Mouse (Mus musculus): Measurements from ENCODE around the gene Gpr146.

Gene Gpr146

DNA sequence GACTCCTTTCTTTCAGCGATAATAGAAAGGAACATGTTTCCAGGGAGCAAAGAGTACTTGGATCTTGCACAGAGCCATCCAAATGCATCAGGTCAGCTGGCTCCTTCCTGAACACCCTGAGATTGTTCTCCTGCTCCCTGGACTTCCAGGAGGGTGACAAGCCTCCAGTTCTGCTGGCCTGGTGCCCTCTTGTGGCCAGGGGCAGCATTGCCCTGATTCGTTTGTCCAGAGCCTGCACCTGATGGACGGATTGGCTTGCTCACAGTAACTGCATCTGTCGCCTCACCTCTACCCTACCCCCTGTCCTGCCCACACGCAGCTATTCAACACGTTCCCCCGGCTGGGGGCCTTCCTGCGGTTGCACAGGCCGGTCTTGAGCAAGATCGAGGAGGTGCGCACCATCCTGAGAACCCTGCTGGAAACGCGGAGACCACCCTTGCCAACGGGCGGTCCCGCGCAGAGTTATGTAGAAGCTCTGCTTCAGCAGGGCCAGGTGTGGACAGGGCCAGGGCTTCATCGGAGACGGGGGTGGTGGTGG, 22.2 kb upstream of the Gpr146 start:
- DNase-seq (ENCODE audit: extremely low read depth, low read depth, low spot score): no peak

DNA sequence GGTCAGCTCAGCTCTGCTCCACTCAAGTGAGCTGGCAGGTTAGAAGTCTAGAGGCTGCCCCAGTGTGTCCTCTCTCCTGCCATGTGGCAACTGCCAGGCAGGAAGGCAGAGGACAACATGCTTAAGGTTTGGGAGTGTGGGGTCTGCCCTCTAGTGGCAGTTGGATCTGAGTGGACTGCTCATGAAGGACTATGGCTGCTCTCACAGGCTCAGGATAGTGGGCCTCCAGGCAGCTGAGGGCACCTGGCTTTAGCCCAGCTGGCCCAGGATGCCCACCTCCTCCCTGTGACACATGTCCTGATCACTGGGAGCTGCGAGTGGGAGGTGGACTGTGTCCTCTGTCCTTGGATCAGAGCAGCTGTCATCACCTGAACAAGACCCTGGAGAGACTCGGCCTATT, 18.8 kb upstream of the Gpr146 start:
- DNase-seq (ENCODE audit: extremely low read depth, low read depth, low spot score): no peak

DNA sequence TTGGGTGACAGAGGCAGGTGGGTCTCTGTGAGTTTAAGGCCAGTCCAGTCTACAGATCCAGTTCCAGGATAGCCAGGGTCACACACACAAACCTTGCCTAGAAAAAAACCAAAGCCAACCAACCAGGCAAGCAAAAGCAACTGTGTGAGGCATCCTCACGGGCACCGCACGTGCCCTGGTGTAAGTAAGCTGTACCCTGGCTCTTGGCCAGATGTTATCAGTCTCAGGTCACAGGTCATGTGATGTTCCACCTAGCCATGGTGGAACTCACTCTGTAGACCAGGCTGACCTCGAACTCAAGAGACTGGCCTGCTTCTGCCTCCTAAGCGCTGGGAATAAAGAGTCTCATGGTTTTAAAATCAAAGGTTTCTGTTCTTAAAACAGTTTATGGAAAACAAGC, 18.3 kb upstream of the Gpr146 start:
- DNase-seq (ENCODE audit: extremely low read depth, low read depth, low spot score): no peak

DNA sequence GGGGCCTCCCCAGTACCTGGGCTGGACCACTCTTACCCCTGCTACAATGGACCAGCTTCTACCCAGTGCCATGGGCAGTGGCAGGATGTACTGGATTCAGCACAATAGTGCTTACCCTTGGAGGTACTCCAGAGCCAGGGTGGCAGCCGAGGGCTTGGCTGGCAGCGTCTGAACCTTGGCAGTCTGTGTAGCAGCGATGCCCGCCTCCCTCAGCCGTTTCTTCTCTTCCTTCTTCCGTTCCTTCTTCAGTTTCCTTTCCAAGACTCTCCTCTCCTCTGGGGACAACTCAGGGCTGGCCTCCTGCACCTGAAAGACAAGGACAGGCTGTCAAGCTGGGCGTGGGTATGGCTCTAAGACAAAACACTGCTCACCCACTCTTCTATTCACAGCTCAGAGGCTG, 13.6 kb upstream of the Gpr146 start:
- no peak for DNase-seq (ENCODE audit: extremely low read depth, low read depth, low spot score)

DNA sequence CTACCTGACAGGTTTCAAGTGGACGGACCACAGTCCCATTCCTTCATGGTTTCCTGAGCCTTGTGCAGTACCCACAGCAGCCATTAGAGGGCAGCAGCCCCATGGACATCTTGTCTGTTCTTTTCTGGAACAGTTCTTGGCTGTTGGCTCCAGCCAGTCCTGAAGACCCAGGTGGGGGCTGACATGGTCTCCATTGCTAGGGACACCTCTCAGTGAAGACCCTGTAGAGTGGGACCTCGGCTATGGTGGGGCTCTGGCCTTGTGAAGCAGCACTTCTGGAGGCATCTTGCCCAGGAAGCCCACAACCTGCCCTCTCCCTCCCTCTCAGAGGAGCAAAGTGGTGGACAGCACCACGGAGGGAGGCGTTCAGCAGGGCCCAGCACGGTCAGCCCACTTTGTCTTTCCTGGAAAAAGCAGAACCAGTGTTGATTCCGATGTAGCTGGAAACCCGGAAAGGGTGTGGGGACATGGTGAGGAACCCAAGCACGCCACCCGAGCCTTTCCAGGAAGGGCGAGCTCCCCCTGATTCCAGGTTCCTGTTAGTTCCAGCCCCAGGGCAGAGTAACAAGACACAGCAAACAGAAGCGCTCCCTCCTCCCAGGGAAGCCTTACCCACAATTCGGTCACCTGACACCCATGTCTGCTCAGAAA, 13.1 kb upstream of the Gpr146 start:
- DNase-seq (ENCODE audit: extremely low read depth, low read depth, low spot score): no peak

DNA sequence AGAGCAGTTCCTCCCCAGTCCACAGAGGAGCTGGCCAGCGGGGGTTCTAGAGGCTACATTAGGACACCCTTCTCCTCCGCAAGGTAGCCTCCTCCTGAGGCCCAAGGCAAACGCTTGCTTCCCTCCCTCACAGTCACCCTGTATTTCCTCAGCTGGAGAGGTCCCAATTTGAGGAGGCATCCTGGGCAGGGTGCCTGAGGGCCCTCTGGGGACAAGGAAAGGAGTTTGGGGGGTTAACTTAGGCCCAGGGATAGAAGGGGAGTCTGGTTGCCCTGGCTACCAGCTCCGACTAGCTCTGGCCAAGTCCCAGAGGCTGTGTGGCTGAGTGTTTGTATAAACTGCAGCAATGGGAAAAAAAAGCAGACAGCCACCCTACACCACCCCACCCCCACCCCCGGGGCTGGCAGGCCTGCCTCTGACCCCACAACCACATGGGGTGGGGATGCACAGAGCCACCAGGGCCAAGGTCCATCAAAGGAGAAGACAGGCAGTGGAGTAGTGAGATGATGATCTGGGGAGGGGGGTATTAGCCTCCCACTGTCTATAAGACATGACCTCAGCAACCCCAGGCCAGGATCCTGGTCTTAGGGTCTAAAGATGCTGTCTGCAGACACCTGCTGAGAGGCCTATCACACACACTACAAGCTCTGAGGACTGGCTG, 12.5 kb upstream of the Gpr146 start:
- no peak for DNase-seq (ENCODE audit: extremely low read depth, low read depth, low spot score)

DNA sequence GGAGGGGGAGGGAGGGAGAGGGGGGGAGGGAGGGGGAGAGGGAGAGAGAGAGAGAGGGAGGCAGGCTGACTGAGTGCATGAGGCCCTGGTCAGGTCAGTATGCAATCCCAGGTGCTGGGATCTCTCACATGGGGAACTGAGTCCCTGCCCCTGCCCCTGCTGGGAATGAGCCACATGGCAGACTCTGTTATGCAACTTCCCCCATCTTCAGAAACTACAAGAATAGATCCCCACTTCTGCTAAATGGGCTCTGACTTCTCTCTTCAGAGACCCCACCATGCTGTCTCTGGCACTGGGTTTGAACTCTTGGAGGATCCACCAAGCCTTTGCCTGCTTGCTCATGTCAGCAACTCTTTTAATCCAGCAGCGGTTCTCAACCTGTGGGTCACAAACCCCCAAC, 11.7 kb upstream of the Gpr146 start:
- no peak for DNase-seq (ENCODE audit: extremely low read depth, low read depth, low spot score)

DNA sequence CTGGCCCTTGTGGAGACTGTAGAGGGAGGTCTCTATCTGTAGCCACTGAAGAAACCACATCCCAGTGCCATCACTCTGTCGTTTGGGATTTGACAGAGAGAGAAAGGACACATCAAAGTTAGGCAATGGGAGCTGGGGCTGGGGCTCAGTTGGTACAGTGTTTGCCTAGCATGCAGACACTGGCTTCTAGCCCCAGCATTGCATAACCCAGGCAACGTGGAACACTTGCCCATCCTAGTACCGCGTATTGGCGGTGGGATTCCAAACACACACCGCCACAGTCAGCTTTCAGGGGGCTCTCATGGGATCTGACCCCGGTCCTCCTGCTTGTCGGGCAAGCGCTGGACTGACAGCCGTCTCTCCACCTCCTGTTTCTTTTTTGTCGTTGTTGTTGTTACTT, 11.0 kb upstream of the Gpr146 start:
- no peak for DNase-seq (ENCODE audit: extremely low read depth, low read depth, low spot score)

DNA sequence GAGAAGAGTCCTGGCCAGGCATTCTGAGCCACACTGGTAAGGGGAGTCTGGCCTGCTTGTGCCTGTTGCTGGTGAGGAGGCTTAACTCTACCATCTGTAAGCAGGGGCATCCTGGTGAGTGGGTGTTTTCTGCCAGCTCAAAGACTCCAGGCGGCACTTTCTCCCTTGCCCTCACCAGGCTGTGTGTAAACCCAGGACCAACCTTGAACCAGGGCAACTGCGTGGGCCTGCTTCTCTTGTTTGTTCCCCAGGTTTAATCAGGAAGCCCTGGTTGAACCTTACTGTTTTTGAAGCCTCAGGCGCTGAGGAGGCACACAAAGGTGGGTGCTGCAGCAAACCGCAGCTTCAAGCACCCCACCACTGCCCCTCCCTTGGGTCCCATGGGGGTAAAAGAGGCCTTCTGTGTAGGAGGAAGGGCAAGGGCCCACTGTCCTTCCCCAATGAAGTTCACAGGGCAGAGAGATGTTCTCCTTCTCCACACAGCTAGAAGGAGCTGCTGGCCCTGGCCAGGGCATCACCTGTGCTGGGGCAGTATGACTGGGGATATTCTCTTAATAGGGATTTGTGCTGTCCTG, 9.5 kb upstream of the Gpr146 start:
- DNase-seq (ENCODE audit: extremely low read depth, low read depth, low spot score): no peak

DNA sequence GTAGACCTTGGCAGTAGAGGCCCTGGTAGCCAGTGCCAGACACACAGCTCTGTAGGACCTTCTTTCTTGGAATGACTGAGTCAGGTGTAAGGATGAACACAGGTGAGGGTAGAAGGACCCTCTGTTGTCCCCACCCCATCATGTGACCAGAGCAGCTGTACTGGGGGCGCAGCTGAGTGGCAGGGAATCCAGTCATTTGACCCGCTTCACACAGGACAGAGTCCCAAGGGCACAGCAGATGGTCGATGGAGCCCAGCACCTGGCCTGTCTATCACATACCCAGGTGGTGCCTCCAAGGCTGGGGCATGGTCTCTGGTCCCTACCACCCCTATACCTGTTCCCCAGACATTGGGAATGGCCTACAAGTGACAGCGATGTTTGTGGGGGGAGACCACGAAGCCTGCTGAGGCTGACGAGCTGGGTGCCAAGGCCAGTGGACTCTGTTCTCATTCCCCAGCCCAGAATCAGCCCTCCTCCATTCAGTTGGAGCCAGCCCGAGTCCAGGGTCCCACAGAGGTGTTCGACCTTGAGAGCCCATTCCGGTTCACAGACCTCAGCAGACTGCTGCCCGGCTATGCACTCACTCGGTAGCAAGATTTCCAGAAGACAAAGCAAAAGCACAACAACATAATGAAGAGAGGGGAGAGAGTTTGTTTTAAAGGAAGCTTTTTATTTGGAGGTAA, 8.7 kb upstream of the Gpr146 start:
- DNase-seq (ENCODE audit: extremely low read depth, low read depth, low spot score): no peak

DNA sequence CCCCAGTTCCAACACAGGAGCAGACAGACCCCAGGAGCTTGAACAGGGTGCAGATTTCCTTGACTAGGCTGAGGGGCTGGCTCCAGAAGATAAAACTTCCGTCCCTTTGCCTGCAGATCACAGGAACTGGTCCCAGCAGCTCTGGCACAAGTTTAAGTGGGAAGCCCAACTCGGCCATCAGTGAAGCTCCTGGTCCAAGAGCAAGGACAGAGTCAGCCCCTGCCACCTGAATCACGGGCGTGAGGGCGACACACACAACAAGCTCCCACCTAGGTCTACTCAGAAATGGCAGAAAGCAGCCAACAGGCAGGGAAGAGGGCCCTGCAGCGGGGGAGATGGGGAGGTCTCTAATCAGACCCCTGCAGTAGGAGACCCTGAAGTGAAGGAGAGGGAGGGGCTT, 7.2 kb upstream of the Gpr146 start:
- no peak for DNase-seq (ENCODE audit: extremely low read depth, low read depth, low spot score)

DNA sequence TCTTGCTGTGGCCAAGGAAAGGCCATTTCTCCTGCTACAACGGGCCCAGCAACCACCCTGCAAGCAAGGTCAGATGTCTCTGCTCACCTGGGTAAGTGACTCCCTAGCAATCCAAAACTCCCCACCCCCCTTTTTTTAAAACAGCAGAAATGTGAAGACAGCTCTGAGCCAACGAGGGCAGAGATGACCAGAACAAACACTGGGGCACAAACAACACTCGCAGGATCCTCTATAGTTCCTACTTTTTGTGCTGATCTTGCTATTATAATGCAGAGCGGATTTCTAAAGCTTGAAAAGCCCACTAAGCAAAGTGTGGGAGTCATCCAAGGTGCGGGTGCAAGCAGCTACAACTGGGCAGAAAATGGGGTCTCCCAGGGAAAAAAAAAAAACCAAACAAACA, 6.4 kb upstream of the Gpr146 start:
- no peak for DNase-seq (ENCODE audit: extremely low read depth, low read depth, low spot score)

DNA sequence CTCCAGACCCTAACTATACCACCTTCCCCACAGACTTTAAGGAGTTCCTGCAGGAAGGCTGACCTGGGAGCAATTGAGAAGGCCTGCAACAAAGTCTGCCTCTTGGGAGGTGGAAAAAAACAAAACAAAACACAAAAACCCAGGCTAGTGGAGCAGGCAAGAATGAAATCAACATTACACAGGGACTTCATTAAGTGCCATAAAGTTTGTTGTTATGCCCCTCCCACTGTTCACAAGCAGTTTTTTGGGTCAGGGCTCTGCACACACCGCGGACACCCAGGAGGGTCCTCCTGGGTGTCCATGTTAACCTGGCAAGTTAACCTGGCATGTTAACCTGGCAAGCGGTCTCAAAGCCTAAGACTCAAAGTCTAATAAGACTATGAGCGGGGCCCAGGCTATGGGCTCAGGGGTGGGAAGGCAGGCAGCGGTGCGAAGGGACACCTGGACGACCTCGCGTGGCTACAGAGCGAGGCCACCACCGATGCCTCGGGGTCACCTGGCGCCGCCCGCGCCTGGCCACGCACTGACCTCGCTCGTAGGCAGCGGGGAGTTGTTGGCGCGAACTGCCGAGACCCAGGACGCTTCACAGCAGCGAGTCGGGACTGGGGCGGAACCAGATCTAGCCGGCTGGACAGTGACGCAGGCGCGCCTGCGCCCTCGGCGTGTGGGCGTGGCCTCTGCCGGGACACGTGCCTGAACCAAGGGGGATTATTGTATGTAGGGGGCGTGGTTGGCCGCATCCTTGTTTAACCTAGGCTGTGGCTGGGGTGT, 5.7 kb upstream of the Gpr146 start:
- no peak for DNase-seq (ENCODE audit: extremely low read depth, low read depth, low spot score)

DNA sequence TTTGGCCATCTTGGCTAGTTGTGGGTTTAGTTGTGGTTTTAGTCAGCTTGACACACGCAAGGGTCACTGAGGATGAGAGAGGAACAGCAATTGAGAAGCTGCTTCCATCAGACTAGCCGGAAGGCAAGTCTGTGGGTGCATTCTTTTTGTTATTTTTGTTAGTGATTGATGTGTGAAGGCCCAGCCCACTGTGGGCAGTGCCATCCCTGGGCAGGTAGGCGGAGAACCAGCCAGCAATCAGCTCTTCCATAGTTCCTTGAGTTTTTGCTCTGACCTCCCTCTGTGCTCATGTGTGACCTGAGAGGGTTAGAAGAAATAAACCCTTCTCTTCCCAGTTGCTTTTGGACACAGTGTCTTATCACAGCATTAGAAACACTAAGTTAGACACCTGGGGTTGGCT, 4.4 kb upstream of the Gpr146 start:
- DNase-seq (ENCODE audit: extremely low read depth, low read depth, low spot score): no peak

DNA sequence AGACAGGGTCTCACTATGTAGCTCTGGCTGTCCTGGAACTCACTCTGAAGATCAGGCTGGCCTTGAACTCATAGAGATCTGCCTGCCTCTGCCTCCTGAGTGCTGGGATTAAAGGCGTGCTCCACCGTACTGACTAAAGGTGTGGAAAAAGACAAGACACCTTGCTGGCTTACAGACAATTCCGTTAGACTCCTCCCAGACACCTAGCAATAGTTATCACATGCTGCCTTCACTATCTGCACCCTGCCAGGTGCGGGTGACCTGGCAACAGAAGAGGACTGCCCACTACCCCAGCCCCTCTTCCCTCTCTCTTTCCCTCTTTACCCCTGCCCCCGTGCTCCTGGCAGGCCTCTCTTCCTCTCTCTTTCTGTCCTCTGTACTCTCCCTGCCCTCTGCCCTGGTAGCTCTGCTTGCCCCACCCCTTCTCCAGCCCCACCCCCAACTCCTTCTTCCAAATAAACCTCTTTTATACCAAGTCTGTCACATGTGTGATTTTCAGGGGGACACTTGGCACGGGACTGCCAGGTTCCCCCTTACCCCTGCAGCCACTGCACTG, 3.5 kb upstream of the Gpr146 start:
- DNase-seq (ENCODE audit: extremely low read depth, low read depth, low spot score): no peak

DNA sequence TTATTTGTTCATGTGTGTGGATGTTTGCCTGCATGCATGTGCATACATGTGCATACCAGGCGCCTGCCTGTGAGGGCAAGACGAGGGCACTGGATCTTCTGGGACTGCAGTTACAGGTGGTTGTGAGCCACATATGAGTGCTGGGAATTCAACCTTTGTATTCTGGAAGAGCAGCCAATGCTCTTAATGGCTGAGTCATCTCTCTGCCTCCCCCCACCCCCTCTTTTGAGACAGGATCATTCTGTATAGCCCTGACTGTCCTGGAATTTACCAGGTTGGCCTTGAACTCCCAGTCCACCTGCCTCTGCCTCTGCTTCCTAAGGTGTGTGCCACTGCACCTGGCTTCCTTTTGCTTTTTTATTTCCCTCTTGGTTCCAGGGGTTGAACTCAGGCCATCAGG, 2.7 kb upstream of the Gpr146 start:
- no peak for DNase-seq (ENCODE audit: extremely low read depth, low read depth, low spot score)

DNA sequence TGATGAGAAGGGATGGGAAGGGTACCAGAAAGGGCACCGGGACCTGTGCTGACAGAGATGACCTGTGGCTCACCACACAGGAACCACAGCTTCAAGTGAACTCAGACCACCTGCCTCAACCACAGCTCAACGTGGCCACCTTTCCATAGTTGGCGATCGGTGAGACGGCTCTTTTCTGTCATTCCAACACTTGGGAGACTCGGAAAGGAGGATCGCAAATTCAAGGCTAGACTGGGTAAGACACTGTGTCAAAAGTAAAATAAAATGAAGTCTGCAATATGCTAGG, 717 bp downstream of the Gpr146 start:
- no peak for DNase-seq (ENCODE audit: extremely low read depth, low read depth, low spot score)

DNA sequence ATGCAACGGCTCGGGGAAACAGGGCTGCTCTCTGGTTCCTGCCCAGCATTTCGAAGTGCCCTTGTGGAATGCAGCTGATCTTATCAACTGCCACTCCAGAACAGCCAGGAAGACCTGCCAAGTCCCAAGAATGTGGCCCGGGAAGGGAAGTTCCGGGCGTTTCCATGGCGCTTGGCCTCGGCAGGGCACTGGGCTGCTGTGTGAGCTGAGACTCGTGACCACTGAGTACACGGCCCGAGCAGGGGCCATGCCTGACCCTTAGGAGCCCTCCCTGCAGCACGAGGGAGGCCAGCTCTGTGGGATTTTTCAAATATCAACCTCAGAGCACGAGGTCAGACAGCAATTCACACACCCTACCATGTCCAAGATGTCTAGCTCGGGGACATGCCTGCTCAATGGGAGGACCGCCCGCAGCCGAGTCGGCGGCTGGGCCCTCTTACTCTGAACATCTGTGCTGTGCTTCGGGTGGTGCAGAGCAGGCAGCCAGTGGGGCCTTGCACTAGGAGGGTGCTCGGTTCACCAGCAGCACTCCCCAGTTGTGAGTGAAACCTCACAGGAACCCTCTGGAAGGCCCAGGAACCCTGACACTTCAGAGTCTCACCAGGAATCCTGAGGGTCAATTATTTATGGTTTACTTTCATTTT, 1.6 kb downstream of the Gpr146 start:
- no peak for DNase-seq (ENCODE audit: extremely low read depth, low read depth, low spot score)

DNA sequence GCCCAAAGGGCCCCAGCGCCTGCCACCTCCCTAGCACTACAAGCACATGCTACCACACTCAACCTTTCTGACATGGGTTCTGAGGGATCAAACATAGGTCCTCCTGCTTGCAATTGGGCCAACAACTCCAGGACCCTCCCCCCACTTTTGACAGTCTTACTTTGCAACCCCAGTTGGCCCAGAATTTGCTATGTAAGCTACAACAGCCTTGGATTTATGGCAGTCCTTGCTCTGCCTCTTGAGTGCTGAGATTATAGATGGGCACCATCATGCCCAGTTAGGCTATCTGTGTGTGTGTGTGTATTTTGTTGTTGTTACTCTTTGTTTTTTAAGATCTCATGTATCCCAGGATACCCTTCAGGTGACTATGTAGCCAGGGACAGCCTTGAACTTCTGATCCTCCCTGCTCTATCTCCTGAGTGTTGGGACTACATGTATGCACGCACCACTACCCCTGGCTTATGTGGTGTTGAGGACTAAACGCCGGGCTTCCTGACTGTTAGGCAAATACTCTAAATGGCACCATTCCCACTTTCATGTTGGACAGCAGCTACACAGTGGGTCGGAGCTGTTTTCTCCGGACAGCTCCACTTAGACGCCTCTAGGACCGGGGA, 2.4 kb downstream of the Gpr146 start:
- DNase-seq (ENCODE audit: extremely low read depth, low read depth, low spot score): no peak

Data from fat pad, adult 2 months (tissue).